Mouse (Mus musculus) kidney, postnatal 25 days (tissue): ENCODE measurements around the gene Ghrhr.

Experiments used
- DNase-seq, 2 experiments: peaks; one replicate each; pipeline ENCODE4 v3.0.0; 2021; ENCODE audit warnings: mixed read lengths in 2 of 2

The Ghrhr gene

GRCm38 (mm10) chr6:55376076-55376475 is at the start of gene Ghrhr:
Gene Ghrhr, plus strand, starts transcription at chr6:55376295.
- DNase-seq = no peak

GRCm38 (mm10) chr6:55326299-55326698 is 49.8 kb upstream of the Ghrhr start:
- no peak for DNase-seq

GRCm38 (mm10) chr6:55327326-55327725 is 48.8 kb upstream of the Ghrhr start:
- DNase-seq = no peak

- DNase-seq = peak; percentile 69 to 83
These were observed 47.9 kb upstream of the Ghrhr start for GRCm38 (mm10) chr6:55328179-55328578.

GRCm38 (mm10) chr6:55331315-55331714 is 44.8 kb upstream of the Ghrhr start:
- no peak for DNase-seq

- DNase-seq = no peak
These were observed 43.9 kb upstream of the Ghrhr start for GRCm38 (mm10) chr6:55332100-55332772.

- DNase-seq = no peak
These were observed 43.4 kb upstream of the Ghrhr start for GRCm38 (mm10) chr6:55332773-55333109.

- peak; percentile 85 to 96 for DNase-seq
These were observed 40.0 kb upstream of the Ghrhr start, which contains the start of gene Aqp1 for GRCm38 (mm10) chr6:55335989-55336514. Gene Aqp1, plus strand, starts transcription at chr6:55336432.

- peak; percentile 45 to 65 for DNase-seq
These were observed 38.9 kb upstream of the Ghrhr start for GRCm38 (mm10) chr6:55337242-55337641.

GRCm38 (mm10) chr6:55338077-55338476 is 38.0 kb upstream of the Ghrhr start:
- peak; percentile 89 to 95 for DNase-seq

- DNase-seq = no peak
These were observed 36.9 kb upstream of the Ghrhr start for GRCm38 (mm10) chr6:55338934-55339825.

GRCm38 (mm10) chr6:55341688-55342087 is 34.4 kb upstream of the Ghrhr start:
- DNase-seq = peak in 1 of 2 experiments; percentile 19

GRCm38 (mm10) chr6:55342328-55342727 is 33.8 kb upstream of the Ghrhr start:
- DNase-seq = peak in 1 of 2 experiments; percentile 43

GRCm38 (mm10) chr6:55343446-55343845 is 32.6 kb upstream of the Ghrhr start:
- DNase-seq = peak in 1 of 2 experiments; percentile 25

- DNase-seq = no peak
These were observed 31.6 kb upstream of the Ghrhr start for GRCm38 (mm10) chr6:55344291-55345016.

GRCm38 (mm10) chr6:55345264-55345663 is 30.8 kb upstream of the Ghrhr start:
- DNase-seq = peak in 1 of 2 experiments; percentile 55

GRCm38 (mm10) chr6:55346491-55346890 is 29.6 kb upstream of the Ghrhr start:
- DNase-seq = no peak

- DNase-seq = no peak
These were observed 28.2 kb upstream of the Ghrhr start for GRCm38 (mm10) chr6:55347711-55348571.

- DNase-seq = no peak
These were observed 26.9 kb upstream of the Ghrhr start for GRCm38 (mm10) chr6:55349231-55349630.

GRCm38 (mm10) chr6:55350383-55350952 is 25.6 kb upstream of the Ghrhr start:
- no peak for DNase-seq

- DNase-seq = peak; percentile 32 to 53
These were observed 24.4 kb upstream of the Ghrhr start for GRCm38 (mm10) chr6:55351712-55352111.
